Mouse (Mus musculus) bone marrow, adult 2 months (tissue): Measurements from ENCODE around the gene Dpf2.

ENCODE experiments used
- CTCF ChIP-seq: fragments of 200-500 bp; IDR thresholded peaks from 2 replicates; pipeline ENCODE4 v1.5.1; 2011; ENCODE audit warnings: low read length, control low read depth; ENCODE audit not compliant: control insufficient read depth, insufficient read depth
- POLR2A ChIP-seq: fragments of 200-500 bp; IDR thresholded peaks from 2 replicates; pipeline ENCODE4 v1.6.1; 2011; ENCODE audit warnings: low read depth, mild to moderate bottlenecking, control low read depth, low read length, borderline replicate concordance; ENCODE audit not compliant: control insufficient read depth

DNA sequence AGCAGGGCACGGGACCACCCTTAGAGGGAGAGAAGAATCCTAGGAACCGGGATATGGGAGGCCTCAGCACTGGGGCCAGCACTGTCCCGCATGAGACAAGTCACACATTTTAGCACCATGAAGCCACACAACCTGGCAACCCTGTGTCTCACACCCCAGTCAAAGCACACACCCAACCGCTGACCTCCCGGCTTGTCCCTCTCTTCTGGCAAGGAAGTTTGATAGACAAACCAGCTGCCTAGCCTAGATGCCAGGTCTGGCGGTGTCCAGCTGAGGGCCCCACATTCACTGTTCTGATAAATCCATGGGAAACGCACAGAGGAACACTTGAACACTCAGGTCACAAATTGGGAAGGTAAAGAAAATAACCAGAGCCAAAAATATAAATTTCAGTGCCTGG lies 29.8 kb upstream of the Dpf2 start:
- TF ChIP-seq POLR2A (no peak), CTCF (no peak)
